Mouse (Mus musculus) midbrain, embryonic 15.5 days (tissue): ENCODE results near the gene Srpk2. TPM values are rescaled to one million over a fixed set of nuclear protein-coding genes. Genes with fewer than 3 reads are reported as not detected.
"Not testable (repeated sequence)": the region's sequence is repeated elsewhere in the genome, so short reads cannot be mapped to it uniquely, and the experiment has no call there.

ENCODE experiments used
- ATAC-seq: fragments of 200-750 bp; cut with Nextera tagmentation; replicated peaks from 2 replicates; pipeline ENCODE4 v1.8.0; 2017; ENCODE audit warnings: moderate TSS enrichment
- H3K27ac ChIP-seq: fragments of 300-500 bp; sonication (generic); 2 replicates; pipeline ENCODE4 v1.5.1; 2015; ENCODE audit warnings: mild to moderate bottlenecking, inconsistent platforms
- H3K27me3 ChIP-seq: fragments of 300-500 bp; sonication (generic); replicated peaks from 2 replicates; pipeline ENCODE4 v1.6.1; 2015; ENCODE audit warnings: inconsistent platforms
- H3K36me3 ChIP-seq: fragments of 300-500 bp; sonication (generic); replicated peaks from 2 replicates; pipeline ENCODE4 v1.6.1; 2015; ENCODE audit warnings: inconsistent platforms
- H3K4me1 ChIP-seq: fragments of 300-500 bp; sonication (generic); 2 replicates; pipeline ENCODE4 v1.6.1; 2015; ENCODE audit warnings: inconsistent platforms
- H3K4me2 ChIP-seq: fragments of 300-500 bp; sonication (generic); 2 replicates; pipeline ENCODE4 v1.6.1; 2015; ENCODE audit warnings: inconsistent platforms, mild to moderate bottlenecking, moderate library complexity
- H3K4me3 ChIP-seq: fragments of 300-500 bp; sonication (generic); 2 replicates; pipeline ENCODE4 v1.5.1; 2015; ENCODE audit warnings: mild to moderate bottlenecking, inconsistent platforms
- H3K9ac ChIP-seq: fragments of 300-500 bp; sonication (generic); 2 replicates; pipeline ENCODE4 v1.6.1; 2015; ENCODE audit warnings: mild to moderate bottlenecking, inconsistent platforms
- H3K9me3 ChIP-seq: fragments of 300-500 bp; sonication (generic); 2 replicates; pipeline ENCODE4 v1.6.1; 2016; ENCODE audit warnings: inconsistent platforms
- WGBS: fragments of 180-500 bp; shearing (Covaris S2); methylation state at CpG from one replicate; pipeline ENCODE4 v1.1.7; 2015; ENCODE audit warnings: mixed read lengths; 5-methylcytosine and 5-hydroxymethylcytosine counted together
- polyA plus RNA-seq: library from polyadenylated mRNA; unstranded; fragments of >200 nt; fragmentation: Nextera tagmentation; extraction: Ambion mirVana; gene quantifications from 2 replicates; pipeline ENCODE4 v1.2.1, GENCODE M21; 2015

Gene Srpk2
- polyA plus RNA-seq: 105 and 107 TPM in 2 replicates

DNA sequence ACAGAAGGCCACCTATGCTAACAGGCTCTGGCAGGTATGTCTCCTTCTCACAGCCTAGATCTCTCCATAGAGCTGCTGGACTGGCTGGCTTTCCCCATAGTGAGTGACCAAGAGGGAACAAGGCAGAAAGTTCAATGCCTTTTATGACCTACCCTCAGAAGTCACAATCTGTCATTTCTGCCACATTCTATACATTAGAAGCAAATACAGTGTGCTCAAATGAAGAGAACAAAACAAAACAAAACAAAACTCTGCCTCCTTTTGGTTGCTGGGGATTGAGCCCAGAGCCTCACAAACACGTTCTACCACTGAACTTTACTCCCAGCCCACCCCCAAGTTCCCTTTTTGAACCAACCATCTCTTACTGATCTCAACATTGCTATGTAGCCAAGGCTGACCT lies at the start of gene Srpk2:
TSS of gene Srpk2 (minus strand) at position 101 of the 400 bp plus-strand sequence.
- H3K9me3 ChIP-seq: no peaks in the 10 kb centered on the region
- 74% methylated on average over 1 of the region's 1 CpGs for WGBS

GRCm38 (mm10) chr5:23721956-23722355 lies 37.5 kb upstream of the Srpk2 start:
- H3K36me3 ChIP-seq: no peaks in the 10 kb centered on the region
- 94% methylated on average over 2 of the region's 2 CpGs for WGBS
- no peaks in the 10 kb centered on the region for H3K4me1 ChIP-seq
- no peaks in the 10 kb centered on the region for H3K9me3 ChIP-seq
- no peak overlapping the region for H3K4me2 ChIP-seq
- H3K27me3 ChIP-seq: no peaks in the 10 kb centered on the region
- no peak overlapping the region for H3K4me3 ChIP-seq
- H3K9ac ChIP-seq: no peak overlapping the region
- no peak overlapping the region for H3K27ac ChIP-seq
- no peak for ATAC-seq

More for the DNA sequence above, at the start of gene Srpk2:
- no peak within 1 kb of the TSS for H3K4me3 ChIP-seq
- no peaks in the 10 kb centered on the region for H3K4me1 ChIP-seq
- no peak within 1 kb of the TSS for H3K4me2 ChIP-seq
- H3K27ac ChIP-seq: no peak within 1 kb of the TSS
- H3K36me3 ChIP-seq: no peaks in the 10 kb centered on the region
- no peaks in the 10 kb centered on the region for H3K27me3 ChIP-seq
- ATAC-seq: no peak
- no peak within 1 kb of the TSS for H3K9ac ChIP-seq

- 87% methylated on average over 4 of the region's 4 CpGs for WGBS
- ATAC-seq: no peak
- H3K4me2 ChIP-seq: no peak overlapping the region
These were observed 34.5 kb upstream of the Srpk2 start for GRCm38 (mm10) chr5:23718881-23719328.

GRCm38 (mm10) chr5:23718182-23718534 lies 33.7 kb upstream of the Srpk2 start:
- WGBS: 72% methylated on average over 1 of the region's 1 CpGs
- no peak for ATAC-seq
- no peaks in the 10 kb centered on the region for H3K9me3 ChIP-seq
- H3K4me3 ChIP-seq: no peak overlapping the region
- H3K27ac ChIP-seq: no peak overlapping the region
- no peaks in the 10 kb centered on the region for H3K4me1 ChIP-seq
- H3K27me3 ChIP-seq: no peaks in the 10 kb centered on the region
- H3K4me2 ChIP-seq: no peak overlapping the region
- H3K36me3 ChIP-seq: no peaks in the 10 kb centered on the region
- no peak overlapping the region for H3K9ac ChIP-seq

More at GRCm38 (mm10) chr5:23718881-23719328, 34.5 kb upstream of the Srpk2 start:
- Histone ChIP-seq H3K9ac (no peak overlapping the region), H3K36me3 (no peaks in the 10 kb centered on the region), H3K9me3 (no peaks in the 10 kb centered on the region), H3K4me3 (no peak overlapping the region), H3K4me1 (no peaks in the 10 kb centered on the region), H3K27me3 (no peaks in the 10 kb centered on the region), H3K27ac (no peak overlapping the region)

- WGBS: 75% methylated on average over 3 of the region's 3 CpGs
- Histone ChIP-seq H3K27ac (no peak overlapping the region), H3K27me3 (no peaks in the 10 kb centered on the region), H3K9ac (no peak overlapping the region), H3K4me1 (peaks cover 4% of the 10 kb centered on the region; the same call in 1 of the 2 replicates), H3K4me2 (no peak overlapping the region), H3K9me3 (no peaks in the 10 kb centered on the region), H3K36me3 (no peaks in the 10 kb centered on the region), H3K4me3 (no peak overlapping the region)
- ATAC-seq: no peak
These were observed 33.2 kb upstream of the Srpk2 start for GRCm38 (mm10) chr5:23717469-23718181.

DNA sequence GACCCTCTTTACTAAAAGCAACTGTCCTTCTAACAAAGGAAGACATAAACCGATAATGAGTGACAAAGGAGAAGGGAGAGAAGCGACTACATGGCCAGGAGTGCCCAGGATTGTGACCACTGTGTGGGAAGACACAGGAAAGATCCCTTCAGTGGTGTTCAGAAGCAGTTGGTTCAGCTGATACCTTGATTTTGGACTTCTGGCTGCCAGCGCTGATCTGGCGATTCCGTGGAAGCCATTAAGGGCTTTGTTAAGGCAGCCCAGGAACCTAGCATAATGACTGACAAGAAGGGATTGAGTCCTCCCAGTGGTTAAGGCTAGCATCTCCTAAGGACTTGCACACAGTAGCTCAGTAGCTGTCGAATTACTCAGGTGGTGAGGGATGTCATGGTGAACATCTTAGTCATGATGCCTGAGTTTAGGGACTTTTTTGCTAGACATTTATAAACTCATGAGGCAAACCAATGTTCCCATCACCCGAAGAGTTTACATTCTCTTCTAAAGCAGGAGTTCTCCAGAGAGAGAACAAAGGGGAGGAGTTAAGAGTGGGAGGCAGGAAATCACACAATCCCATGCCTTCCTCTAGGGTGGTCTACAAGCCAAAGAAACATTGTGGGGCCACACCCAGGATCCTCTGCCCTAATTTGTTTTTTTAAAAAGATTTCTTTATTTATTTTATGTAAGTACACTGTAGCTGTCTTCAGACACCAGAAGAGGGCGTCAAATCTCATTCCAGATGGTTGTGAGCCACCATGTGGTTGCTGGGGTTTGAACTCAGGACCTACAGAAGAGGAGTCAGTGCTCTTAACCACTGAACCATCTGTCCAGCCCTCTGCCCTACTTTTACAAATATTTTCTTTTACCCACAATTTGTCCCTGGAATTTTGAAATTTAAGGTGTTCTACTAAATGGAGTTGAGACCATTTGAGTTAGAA lies 29.3 kb upstream of the Srpk2 start:
- Histone ChIP-seq H3K4me1 (peaks cover 7% of the 10 kb centered on the region; the same call in 1 of the 2 replicates), H3K27ac (no peak overlapping the region), H3K9me3 (no peaks in the 10 kb centered on the region; the same call in 1 of the 2 replicates), H3K36me3 (peaks cover 7% of the 10 kb centered on the region; the same call in 1 of the 2 replicates), H3K27me3 (no peaks in the 10 kb centered on the region), H3K4me2 (no peak overlapping the region), H3K4me3 (no peak overlapping the region), H3K9ac (no peak overlapping the region)
- ATAC-seq: no peak
- 88% methylated on average over 8 of the region's 8 CpGs for WGBS

GRCm38 (mm10) chr5:23712130-23713001 lies 27.9 kb upstream of the Srpk2 start:
- H3K4me1 ChIP-seq: peaks cover 7% of the 10 kb centered on the region; the same call in 1 of the 2 replicates
- H3K36me3 ChIP-seq: peaks cover 7% of the 10 kb centered on the region; the same call in 1 of the 2 replicates
- ATAC-seq: peak; percentile 98
- H3K9ac ChIP-seq: peak overlapping the region; percentile 63
- peak overlapping the region; percentile 90 for H3K4me3 ChIP-seq
- no peaks in the 10 kb centered on the region; the same call in 1 of the 2 replicates for H3K9me3 ChIP-seq
- 2% methylated on average over 60 of the region's 60 CpGs for WGBS
- no peaks in the 10 kb centered on the region for H3K27me3 ChIP-seq
- H3K4me2 ChIP-seq: peak overlapping the region; percentile 89
- peak overlapping the region; percentile 67 for H3K27ac ChIP-seq

GRCm38 (mm10) chr5:23711671-23712129 lies 27.3 kb upstream of the Srpk2 start:
- not testable (repeated sequence) for H3K27me3 ChIP-seq, H3K9me3 ChIP-seq, H3K4me1 ChIP-seq
- WGBS: 51% methylated on average over 6 of the region's 6 CpGs
- Histone ChIP-seq H3K27ac (peak overlapping the region; percentile 67), H3K36me3 (peaks cover 14% of the 10 kb centered on the region), H3K4me3 (peak overlapping the region; percentile 90), H3K4me2 (peak overlapping the region; percentile 89), H3K9ac (peak overlapping the region; percentile 63)
- peak; percentile 24 for ATAC-seq

GRCm38 (mm10) chr5:23711244-23711643 lies 26.8 kb upstream of the Srpk2 start:
- peaks cover 7% of the 10 kb centered on the region; the same call in 1 of the 2 replicates for H3K4me1 ChIP-seq
- peak overlapping the region; percentile 89; the same call in 1 of the 2 replicates for H3K4me2 ChIP-seq
- ATAC-seq: no peak
- H3K9ac ChIP-seq: no peak overlapping the region
- no peaks in the 10 kb centered on the region; the same call in 1 of the 2 replicates for H3K9me3 ChIP-seq
- no peak overlapping the region for H3K27ac ChIP-seq
- H3K27me3 ChIP-seq: no peaks in the 10 kb centered on the region
- peaks cover 17% of the 10 kb centered on the region for H3K36me3 ChIP-seq
- H3K4me3 ChIP-seq: no peak overlapping the region
- WGBS: 96% methylated on average over 4 of the region's 4 CpGs

- WGBS: 88% methylated on average over 1 of the region's 1 CpGs
- H3K4me1 ChIP-seq: peaks cover 7% of the 10 kb centered on the region; the same call in 1 of the 2 replicates
- no peaks in the 10 kb centered on the region for H3K27me3 ChIP-seq
- no peak for ATAC-seq
- H3K36me3 ChIP-seq: peaks cover 17% of the 10 kb centered on the region
- H3K9ac ChIP-seq: no peak overlapping the region
- H3K27ac ChIP-seq: no peak overlapping the region
- H3K4me2 ChIP-seq: no peak overlapping the region
- H3K9me3 ChIP-seq: no peaks in the 10 kb centered on the region; the same call in 1 of the 2 replicates
- no peak overlapping the region for H3K4me3 ChIP-seq
These were observed 25.2 kb upstream of the Srpk2 start for GRCm38 (mm10) chr5:23709661-23710060.
